Mouse (Mus musculus) limb, embryonic 14.5 days (tissue): Measurements from ENCODE around the gene Pdlim1. TPM values are rescaled to one million over a fixed set of nuclear protein-coding genes. Genes with fewer than 3 reads are reported as not detected.

Experiments used
- ATAC-seq: fragments of 200-750 bp; cut with Nextera tagmentation; 2 replicates; pipeline ENCODE4 v1.8.0; 2017; ENCODE audit warnings: low read depth, moderate number of reproducible peaks, moderate TSS enrichment; ENCODE audit not compliant: low FRiP score
- DNase-seq: peaks from one replicate; pipeline ENCODE4 v3.0.0-alpha.2; 2015; ENCODE audit warnings: low spot score
- H3K27ac ChIP-seq: fragments of 300-500 bp; sonication (generic); replicated peaks from 2 replicates; pipeline ENCODE4 v1.5.1; 2014; ENCODE audit warnings: low read depth, mild to moderate bottlenecking, low read length, moderate library complexity, mixed read lengths
- H3K27me3 ChIP-seq: fragments of 300-500 bp; sonication (generic); 2 replicates; pipeline ENCODE4 v1.6.1; 2014; ENCODE audit warnings: low read length, mixed read lengths; ENCODE audit not compliant: control insufficient read depth, insufficient read depth
- H3K36me3 ChIP-seq: fragments of 300-500 bp; sonication (generic); 2 replicates; pipeline ENCODE4 v1.6.1; 2014; ENCODE audit warnings: mild to moderate bottlenecking, low read length, moderate library complexity, mixed read lengths; ENCODE audit not compliant: control insufficient read depth, insufficient read depth
- H3K4me1 ChIP-seq: fragments of 300-500 bp; sonication (generic); 2 replicates; pipeline ENCODE4 v1.6.1; 2014; ENCODE audit warnings: antibody characterized with exemption, low read length, mixed read lengths; ENCODE audit not compliant: control insufficient read depth, insufficient read depth
- H3K4me2 ChIP-seq: fragments of 300-500 bp; sonication (generic); replicated peaks from 2 replicates; pipeline ENCODE4 v1.6.1; 2014; ENCODE audit warnings: low read depth, mild to moderate bottlenecking, low read length, moderate library complexity; ENCODE audit not compliant: severe bottlenecking
- H3K4me3 ChIP-seq: fragments of 300-500 bp; sonication (generic); replicated peaks from 2 replicates; pipeline ENCODE4 v1.5.1; 2014; ENCODE audit warnings: low read length
- H3K9ac ChIP-seq: fragments of 300-500 bp; sonication (generic); 2 replicates; pipeline ENCODE4 v1.6.1; 2014; ENCODE audit warnings: mild to moderate bottlenecking, low read depth, low read length, moderate library complexity; ENCODE audit not compliant: severe bottlenecking
- H3K9me3 ChIP-seq: fragments of 300-500 bp; sonication (generic); 2 replicates; pipeline ENCODE4 v1.6.1; 2016; ENCODE audit warnings: low read length; ENCODE audit not compliant: control insufficient read depth
- POLR2A ChIP-seq: fragments of 200-500 bp; IDR thresholded peaks from 2 replicates; pipeline ENCODE4 v1.8.0; 2012; ENCODE audit warnings: inconsistent platforms, mild to moderate bottlenecking, moderate library complexity, borderline replicate concordance; ENCODE audit not compliant: insufficient read depth, insufficient read length; ENCODE audit errors: extremely low read depth
- WGBS: fragments of 180-500 bp; shearing (Covaris S2); extraction: QIAGEN DNeasy Blood & Tissue Kit; methylation state at CpG from one replicate; pipeline ENCODE4 v1.1.7; 2014; 5-methylcytosine and 5-hydroxymethylcytosine counted together
- polyA plus RNA-seq, 2 experiments: library from polyadenylated mRNA; depleted of rRNA in 1 of 2; stranded (reverse) in 1 of 2; unstranded in 1 of 2; fragments of >200 nt; fragmentation: Nextera tagmentation in 1 of 2; extraction: Ambion mirVana in 1 of 2; gene quantifications; 2 replicates each; pipeline versions ENCODE4 v1.2.1 to v1.2.3; 2012 to 2014

Pdlim1 gene
- polyA plus RNA-seq, 2 experiments: 85.3 to 175 TPM

- no peak for TF ChIP-seq POLR2A
- Histone ChIP-seq H3K27ac (no peak overlapping the region), H3K4me1 (no peaks in the 10 kb centered on the region), H3K9ac (no peak overlapping the region), H3K4me2 (no peak overlapping the region), H3K36me3 (no peaks in the 10 kb centered on the region), H3K4me3 (no peak overlapping the region), H3K27me3 (peaks cover 11% of the 10 kb centered on the region; the same call in 1 of the 2 replicates), H3K9me3 (no peaks in the 10 kb centered on the region)
- ATAC-seq (no peak), DNase-seq (no peak)
- WGBS: 80% methylated on average over 14 of the region's 14 CpGs
Measured at GRCm38 (mm10) chr19:40275401-40276188, 4.0 kb upstream of the Pdlim1 start.

- Histone ChIP-seq H3K4me2 (no peak overlapping the region), H3K4me3 (no peak overlapping the region), H3K4me1 (no peaks in the 10 kb centered on the region), H3K27me3 (peaks cover 18% of the 10 kb centered on the region; the same call in 1 of the 2 replicates), H3K9ac (no peak overlapping the region), H3K9me3 (no peaks in the 10 kb centered on the region), H3K36me3 (no peaks in the 10 kb centered on the region), H3K27ac (no peak overlapping the region)
- ATAC-seq (no peak), DNase-seq (no peak)
- 52% methylated on average over 13 of the region's 13 CpGs for WGBS
- no peak for TF ChIP-seq POLR2A
Measured at GRCm38 (mm10) chr19:40272674-40273073, 1.0 kb upstream of the Pdlim1 start.

- Histone ChIP-seq H3K9me3 (no peaks in the 10 kb centered on the region), H3K9ac (peak overlapping the region; percentile 70), H3K36me3 (no peaks in the 10 kb centered on the region), H3K4me3 (peak overlapping the region; percentile 70), H3K27me3 (peaks cover 18% of the 10 kb centered on the region; the same call in 1 of the 2 replicates), H3K27ac (no peak overlapping the region), H3K4me1 (no peaks in the 10 kb centered on the region), H3K4me2 (peak overlapping the region; percentile 98)
- TF ChIP-seq POLR2A: no peak
- ATAC-seq (peak; percentile 31; the same call in 1 of the 2 replicates), DNase-seq (no peak)
- 7% methylated on average over 63 of the region's 63 CpGs for WGBS
Measured at GRCm38 (mm10) chr19:40270351-40271307, 1.0 kb downstream of the Pdlim1 start.

DNA sequence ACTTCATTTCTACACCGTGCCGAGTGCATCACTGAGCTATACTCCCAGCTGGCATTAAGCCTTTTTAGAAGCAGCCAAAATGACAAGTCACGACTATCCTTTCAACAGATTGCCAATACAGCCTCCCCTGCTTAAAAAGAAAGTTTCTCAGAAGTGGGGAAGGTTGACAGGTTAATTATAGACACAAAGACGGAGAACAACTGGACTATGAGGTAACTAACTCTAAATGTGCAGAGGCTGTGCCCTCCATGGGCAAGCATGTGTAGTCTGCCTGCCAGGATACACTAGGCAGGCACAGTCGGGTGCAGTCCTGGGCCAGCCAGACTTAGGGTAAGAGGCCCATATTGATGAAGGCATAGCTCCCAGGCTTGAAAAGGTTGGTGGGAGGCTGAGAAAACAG lies 2.1 kb downstream of the Pdlim1 start:
- no peak for ATAC-seq
- no peaks in the 10 kb centered on the region for H3K36me3 ChIP-seq
- no peak for DNase-seq
- no peak overlapping the region for H3K4me3 ChIP-seq
- H3K9me3 ChIP-seq: no peaks in the 10 kb centered on the region
- TF ChIP-seq POLR2A: no peak
- no peaks in the 10 kb centered on the region for H3K4me1 ChIP-seq
- H3K4me2 ChIP-seq: peak overlapping the region; percentile 98; the same call in 1 of the 2 replicates
- peaks cover 18% of the 10 kb centered on the region; the same call in 1 of the 2 replicates for H3K27me3 ChIP-seq
- H3K27ac ChIP-seq: no peak overlapping the region
- H3K9ac ChIP-seq: no peak overlapping the region
- 64% methylated on average over 5 of the region's 5 CpGs for WGBS

- no peak for TF ChIP-seq POLR2A
- Histone ChIP-seq H3K4me1 (no peaks in the 10 kb centered on the region), H3K27ac (no peak overlapping the region), H3K9me3 (no peaks in the 10 kb centered on the region), H3K4me2 (no peak overlapping the region), H3K36me3 (no peaks in the 10 kb centered on the region), H3K9ac (no peak overlapping the region), H3K27me3 (peaks cover 18% of the 10 kb centered on the region; the same call in 1 of the 2 replicates), H3K4me3 (no peak overlapping the region)
- WGBS: 71% methylated on average over 3 of the region's 3 CpGs
- DNase-seq: no peak
- no peak for ATAC-seq
Measured at GRCm38 (mm10) chr19:40268493-40268892, 3.1 kb downstream of the Pdlim1 start.
